Mouse (Mus musculus): ENCODE data around the gene Krt90. TPM values are rescaled to one million over a fixed set of nuclear protein-coding genes. Genes with fewer than 3 reads are reported as not detected.
"Not testable (repeated sequence)": the region's sequence is repeated elsewhere in the genome, so short reads cannot be mapped to it uniquely, and the experiment has no call there.

The Krt90 gene
- polyA plus RNA-seq, 1 experiment from 2014 or later, result 0.06 TPM

- Histone ChIP-seq H3K27me3 (replicated peaks) (peaks cover 78% of the 10 kb centered on the region), H3K4me2 (no peak overlapping the region), H3K27ac (ENCODE audit: poor library complexity, severe bottlenecking) (no peak overlapping the region), H3K4me3 (no peak overlapping the region), H3K36me3 (no peaks in the 10 kb centered on the region), H3K9ac (no peak overlapping the region), H3K4me1 (replicated peaks) (0 out of 2 replicates have a peak, but pooled peaks cover 5% of the 10 kb centered on the region), H3K9me3 (replicated peaks) (no peaks in the 10 kb centered on the region)
- 77% methylated on average over 8 of the region's 8 CpGs for WGBS
- ATAC-seq (ENCODE audit: insufficient number of reproducible peaks, low FRiP score), result no peak
Measured at GRCm38 (mm10) chr15:101552188-101552587, 10.6 kb downstream of the Krt90 start.

- no peak within 1 kb of the TSS for H3K4me3 ChIP-seq
- H3K27me3 ChIP-seq (replicated peaks), result peaks cover 72% of the 10 kb centered on the region
- H3K36me3 ChIP-seq, result no peaks in the 10 kb centered on the region
- 79% methylated on average over 7 of the region's 7 CpGs for WGBS
- no peak within 1 kb of the TSS for H3K27ac ChIP-seq (ENCODE audit: poor library complexity, severe bottlenecking)
- H3K9ac ChIP-seq, result no peak within 1 kb of the TSS
- no peak within 1 kb of the TSS for H3K4me2 ChIP-seq
- no peaks in the 10 kb centered on the region for H3K9me3 ChIP-seq (replicated peaks)
- 0 out of 2 replicates have a peak, but pooled peaks cover 5% of the 10 kb centered on the region for H3K4me1 ChIP-seq (replicated peaks)
- ATAC-seq (ENCODE audit: insufficient number of reproducible peaks, low FRiP score), result no peak
Measured at GRCm38 (mm10) chr15:101550567-101550966, 12.2 kb downstream of the Krt90 start, which contains the start of gene Krt82. Gene Krt82, minus strand, starts transcription at chr15:101550667.

- no peak for ATAC-seq (ENCODE audit: insufficient number of reproducible peaks, low FRiP score)
- Histone ChIP-seq H3K27ac (ENCODE audit: poor library complexity, severe bottlenecking) (no peak overlapping the region), H3K9me3 (replicated peaks) (no peaks in the 10 kb centered on the region), H3K27me3 (replicated peaks) (peaks cover 56% of the 10 kb centered on the region), H3K4me1 (replicated peaks) (0 out of 2 replicates have a peak, but pooled peaks cover 4% of the 10 kb centered on the region), H3K4me3 (no peak overlapping the region), H3K9ac (no peak overlapping the region), H3K36me3 (no peaks in the 10 kb centered on the region), H3K4me2 (no peak overlapping the region)
- WGBS, result 63% methylated on average over 3 of the region's 3 CpGs
Measured at GRCm38 (mm10) chr15:101544478-101544877, 18.3 kb downstream of the Krt90 start.

GRCm38 (mm10) chr15:101542543-101542942 is 20.2 kb downstream of the Krt90 start:
- no peak for ATAC-seq (ENCODE audit: insufficient number of reproducible peaks, low FRiP score)
- 0 out of 2 replicates have a peak, but pooled peaks cover 4% of the 10 kb centered on the region for H3K4me1 ChIP-seq (replicated peaks)
- no peak overlapping the region for H3K4me2 ChIP-seq
- H3K36me3 ChIP-seq, result no peaks in the 10 kb centered on the region
- no peak overlapping the region for H3K9ac ChIP-seq
- H3K4me3 ChIP-seq, result no peak overlapping the region
- WGBS, result 51% methylated on average over 9 of the region's 9 CpGs
- peaks cover 50% of the 10 kb centered on the region for H3K27me3 ChIP-seq (replicated peaks)
- H3K9me3 ChIP-seq (replicated peaks), result no peaks in the 10 kb centered on the region
- H3K27ac ChIP-seq (ENCODE audit: poor library complexity, severe bottlenecking), result no peak overlapping the region

- no peak overlapping the region for H3K4me3 ChIP-seq
- H3K27me3 ChIP-seq (replicated peaks), result peaks cover 52% of the 10 kb centered on the region
- H3K9me3 ChIP-seq (replicated peaks), result no peaks in the 10 kb centered on the region
- WGBS, result 60% methylated on average over 4 of the region's 4 CpGs
- no peaks in the 10 kb centered on the region for H3K36me3 ChIP-seq
- H3K4me2 ChIP-seq, result no peak overlapping the region
- H3K9ac ChIP-seq, result no peak overlapping the region
- ATAC-seq (ENCODE audit: insufficient number of reproducible peaks, low FRiP score), result no peak
- no peak overlapping the region for H3K27ac ChIP-seq (ENCODE audit: poor library complexity, severe bottlenecking)
- 0 out of 2 replicates have a peak, but pooled peaks cover 4% of the 10 kb centered on the region for H3K4me1 ChIP-seq (replicated peaks)
Measured at GRCm38 (mm10) chr15:101538580-101538900, 24.2 kb downstream of the Krt90 start.

GRCm38 (mm10) chr15:101537864-101538579 is 24.7 kb downstream of the Krt90 start:
- Histone ChIP-seq H3K36me3 (no peaks in the 10 kb centered on the region), H3K27me3 (replicated peaks) (peaks cover 52% of the 10 kb centered on the region), H3K4me1 (replicated peaks) (0 out of 2 replicates have a peak, but pooled peaks cover 4% of the 10 kb centered on the region), H3K4me3 (no peak overlapping the region), H3K4me2 (no peak overlapping the region), H3K27ac (ENCODE audit: poor library complexity, severe bottlenecking) (no peak overlapping the region), H3K9ac (no peak overlapping the region), H3K9me3 (replicated peaks) (no peaks in the 10 kb centered on the region)
- ATAC-seq (ENCODE audit: insufficient number of reproducible peaks, low FRiP score), result no peak
- WGBS, result 40% methylated on average over 7 of the region's 7 CpGs

GRCm38 (mm10) chr15:101536054-101536850 is 26.5 kb downstream of the Krt90 start:
- Histone ChIP-seq H3K9me3 (replicated peaks) (no peaks in the 10 kb centered on the region), H3K27me3 (replicated peaks) (peaks cover 47% of the 10 kb centered on the region; the same call in 1 of the 2 replicates), H3K4me1 (replicated peaks) (no peaks in the 10 kb centered on the region), H3K4me3 (no peak overlapping the region), H3K4me2 (no peak overlapping the region), H3K36me3 (no peaks in the 10 kb centered on the region), H3K9ac (no peak overlapping the region), H3K27ac (ENCODE audit: poor library complexity, severe bottlenecking) (no peak overlapping the region)
- WGBS, result 50% methylated on average over 9 of the region's 9 CpGs
- ATAC-seq (ENCODE audit: insufficient number of reproducible peaks, low FRiP score), result no peak

- Histone ChIP-seq H3K27ac (ENCODE audit: poor library complexity, severe bottlenecking) (no peak within 1 kb of the TSS), H3K27me3 (replicated peaks) (peaks cover 35% of the 10 kb centered on the region), H3K9me3 (replicated peaks) (no peaks in the 10 kb centered on the region), H3K36me3 (no peaks in the 10 kb centered on the region), H3K4me2 (no peak within 1 kb of the TSS), H3K4me3 (no peak within 1 kb of the TSS), H3K4me1 (replicated peaks) (no peaks in the 10 kb centered on the region), H3K9ac (no peak within 1 kb of the TSS)
- 81% methylated on average over 7 of the region's 7 CpGs for WGBS
- ATAC-seq (ENCODE audit: insufficient number of reproducible peaks, low FRiP score), result no peak
Measured at GRCm38 (mm10) chr15:101532720-101533119, 30.0 kb downstream of the Krt90 start, which contains the start of gene Krt84. Gene Krt84, minus strand, starts transcription at chr15:101532820.

GRCm38 (mm10) chr15:101522556-101523232 is 40.1 kb downstream of the Krt90 start:
- WGBS, result 71% methylated on average over 4 of the region's 4 CpGs
- H3K36me3 ChIP-seq, result no peaks in the 10 kb centered on the region
- H3K27me3 ChIP-seq (replicated peaks), result peaks cover 56% of the 10 kb centered on the region
- H3K9me3 ChIP-seq (replicated peaks), result no peaks in the 10 kb centered on the region
- no peak overlapping the region for H3K9ac ChIP-seq
- no peak overlapping the region for H3K27ac ChIP-seq (ENCODE audit: poor library complexity, severe bottlenecking)
- H3K4me2 ChIP-seq, result no peak overlapping the region
- H3K4me3 ChIP-seq, result no peak overlapping the region
- H3K4me1 ChIP-seq (replicated peaks), result no peaks in the 10 kb centered on the region
- no peak for ATAC-seq (ENCODE audit: insufficient number of reproducible peaks, low FRiP score)

- Histone ChIP-seq H3K27ac (ENCODE audit: poor library complexity, severe bottlenecking) (no peak overlapping the region), H3K36me3 (no peaks in the 10 kb centered on the region), H3K9me3 (replicated peaks) (no peaks in the 10 kb centered on the region; the same call in 1 of the 2 replicates), H3K4me2 (no peak overlapping the region), H3K4me1 (replicated peaks) (no peaks in the 10 kb centered on the region), H3K9ac (no peak overlapping the region), H3K4me3 (no peak overlapping the region), H3K27me3 (replicated peaks) (peaks cover 36% of the 10 kb centered on the region)
- WGBS, result 14% methylated on average over 2 of the region's 2 CpGs
- ATAC-seq (ENCODE audit: insufficient number of reproducible peaks, low FRiP score), result no peak
Measured at GRCm38 (mm10) chr15:101519792-101520191, 43.0 kb downstream of the Krt90 start.

GRCm38 (mm10) chr15:101517161-101517560 is 45.6 kb downstream of the Krt90 start, which contains the start of gene Gm49425:
Gene Gm49425, minus strand, starts transcription at chr15:101517261.
- H3K9me3 ChIP-seq (replicated peaks); H3K27ac ChIP-seq (ENCODE audit: poor library complexity, severe bottlenecking); H3K4me1 ChIP-seq (replicated peaks); H3K36me3 ChIP-seq; H3K4me3 ChIP-seq; ATAC-seq (ENCODE audit: insufficient number of reproducible peaks, low FRiP score); H3K4me2 ChIP-seq; H3K9ac ChIP-seq: not testable (repeated sequence)
- peaks cover 27% of the 10 kb centered on the region for H3K27me3 ChIP-seq (replicated peaks)
- WGBS, result 73% methylated on average over 2 of the region's 2 CpGs

All from heart, embryonic 12.5 days (tissue).